Mouse (Mus musculus): ENCODE measurements around the gene Msgn1. TPM values are rescaled to one million over a fixed set of nuclear protein-coding genes. Genes with fewer than 3 reads are reported as not detected.

Gene Msgn1
- polyA plus RNA-seq, 1 experiment from 2014 or later, result not detected

GRCm38 (mm10) chr12:11196830-11197229 is 11.9 kb downstream of the Msgn1 start:
- Histone ChIP-seq H3K36me3 (ENCODE audit: control insufficient read depth, insufficient read depth, low read length) (no peaks in the 10 kb centered on the region), H3K9ac (ENCODE audit: low read length) (no peak overlapping the region), H3K9me3 (ENCODE audit: control insufficient read depth, low read length) (no peaks in the 10 kb centered on the region), H3K27me3 (ENCODE audit: control insufficient read depth, insufficient read depth, low read length) (no peaks in the 10 kb centered on the region), H3K4me3 (ENCODE audit: low read depth, low read length) (no peak overlapping the region), H3K27ac (replicated peaks; ENCODE audit: low read depth, low read length) (no peak overlapping the region), H3K4me1 (ENCODE audit: control insufficient read depth, insufficient read depth, low read length) (no peaks in the 10 kb centered on the region), H3K4me2 (ENCODE audit: low read depth, severe bottlenecking) (no peak overlapping the region)
- DNase-seq (ENCODE audit: low spot score), result no peak
- 0 out of 2 replicates have a peak, but pooled peaks have one; percentile 26 for ATAC-seq (ENCODE audit: insufficient number of reproducible peaks, low FRiP score, low TSS enrichment, low read depth)
- 39% methylated on average over 5 of the region's 5 CpGs for WGBS

DNA sequence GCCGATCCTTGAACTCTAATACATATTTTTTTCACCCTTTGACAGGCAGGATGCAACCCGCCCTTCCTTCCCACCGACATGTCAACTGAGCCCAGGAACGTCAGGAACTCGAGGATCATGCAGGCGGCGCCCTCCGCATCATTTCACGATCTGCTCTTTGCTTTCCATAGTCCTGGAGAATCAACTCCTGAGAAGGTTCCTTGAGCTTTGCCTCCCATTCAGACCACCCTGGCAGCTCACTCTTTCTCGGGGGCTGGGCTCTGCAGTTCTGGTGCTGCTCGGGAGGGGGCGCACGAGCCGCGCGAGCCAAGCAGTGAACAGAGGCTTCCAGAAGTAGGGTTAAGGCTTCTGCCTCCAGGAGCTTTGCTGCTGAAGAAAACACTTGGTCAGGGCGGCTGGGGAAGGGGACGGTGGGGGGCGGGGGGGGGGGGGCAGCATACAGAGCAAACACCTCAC is 12.6 kb downstream of the Msgn1 start:
- H3K9me3 ChIP-seq (ENCODE audit: control insufficient read depth, low read length), result no peaks in the 10 kb centered on the region
- H3K27me3 ChIP-seq (ENCODE audit: control insufficient read depth, insufficient read depth, low read length), result no peaks in the 10 kb centered on the region
- H3K9ac ChIP-seq (ENCODE audit: low read length), result no peak overlapping the region
- WGBS, result 11% methylated on average over 16 of the region's 19 CpGs
- H3K4me2 ChIP-seq (ENCODE audit: low read depth, severe bottlenecking), result 0 out of 2 replicates have a peak overlapping the region, but pooled peaks have one; percentile 18
- no peaks in the 10 kb centered on the region for H3K36me3 ChIP-seq (ENCODE audit: control insufficient read depth, insufficient read depth, low read length)
- peak; percentile 92 for DNase-seq (ENCODE audit: low spot score)
- no peaks in the 10 kb centered on the region for H3K4me1 ChIP-seq (ENCODE audit: control insufficient read depth, insufficient read depth, low read length)
- H3K27ac ChIP-seq (replicated peaks; ENCODE audit: low read depth, low read length), result no peak overlapping the region
- no peak overlapping the region for H3K4me3 ChIP-seq (ENCODE audit: low read depth, low read length)
- ATAC-seq (ENCODE audit: insufficient number of reproducible peaks, low FRiP score, low TSS enrichment, low read depth), result peak; percentile 72

- Histone ChIP-seq H3K4me2 (ENCODE audit: low read depth, severe bottlenecking) (no peak overlapping the region), H3K27ac (replicated peaks; ENCODE audit: low read depth, low read length) (no peak overlapping the region), H3K36me3 (ENCODE audit: control insufficient read depth, insufficient read depth, low read length) (no peaks in the 10 kb centered on the region), H3K4me3 (ENCODE audit: low read depth, low read length) (no peak overlapping the region), H3K4me1 (ENCODE audit: control insufficient read depth, insufficient read depth, low read length) (no peaks in the 10 kb centered on the region), H3K9me3 (ENCODE audit: control insufficient read depth, low read length) (no peaks in the 10 kb centered on the region), H3K9ac (ENCODE audit: low read length) (no peak overlapping the region), H3K27me3 (ENCODE audit: control insufficient read depth, insufficient read depth, low read length) (no peaks in the 10 kb centered on the region)
- ATAC-seq (ENCODE audit: insufficient number of reproducible peaks, low FRiP score, low TSS enrichment, low read depth), result no peak
- no peak for DNase-seq (ENCODE audit: low spot score)
- 83% methylated on average over 1 of the region's 1 CpGs for whole genome bisulfite sequencing
Observed at GRCm38 (mm10) chr12:11195031-11195430, 13.7 kb downstream of the Msgn1 start.

- no peak overlapping the region for H3K4me3 ChIP-seq (ENCODE audit: low read depth, low read length)
- no peak overlapping the region for H3K27ac ChIP-seq (replicated peaks; ENCODE audit: low read depth, low read length)
- no peaks in the 10 kb centered on the region for H3K36me3 ChIP-seq (ENCODE audit: control insufficient read depth, insufficient read depth, low read length)
- no peaks in the 10 kb centered on the region for H3K9me3 ChIP-seq (ENCODE audit: control insufficient read depth, low read length)
- H3K4me1 ChIP-seq (ENCODE audit: control insufficient read depth, insufficient read depth, low read length), result no peaks in the 10 kb centered on the region
- H3K27me3 ChIP-seq (ENCODE audit: control insufficient read depth, insufficient read depth, low read length), result no peaks in the 10 kb centered on the region
- no peak overlapping the region for H3K4me2 ChIP-seq (ENCODE audit: low read depth, severe bottlenecking)
- DNase-seq (ENCODE audit: low spot score) (peak; percentile 96), ATAC-seq (ENCODE audit: insufficient number of reproducible peaks, low FRiP score, low TSS enrichment, low read depth) (peak; percentile 75)
- WGBS, result 27% methylated on average over 11 of the region's 11 CpGs
- H3K9ac ChIP-seq (ENCODE audit: low read length), result no peak overlapping the region
Observed at GRCm38 (mm10) chr12:11178486-11179154, 30.2 kb downstream of the Msgn1 start.

GRCm38 (mm10) chr12:11177408-11178394 is 31.1 kb downstream of the Msgn1 start:
- DNase-seq (ENCODE audit: low spot score) (no peak), ATAC-seq (ENCODE audit: insufficient number of reproducible peaks, low FRiP score, low TSS enrichment, low read depth) (no peak)
- no peaks in the 10 kb centered on the region for H3K27me3 ChIP-seq (ENCODE audit: control insufficient read depth, insufficient read depth, low read length)
- 29% methylated on average over 5 of the region's 5 CpGs for WGBS
- no peak overlapping the region for H3K27ac ChIP-seq (replicated peaks; ENCODE audit: low read depth, low read length)
- H3K36me3 ChIP-seq (ENCODE audit: control insufficient read depth, insufficient read depth, low read length), result no peaks in the 10 kb centered on the region
- no peaks in the 10 kb centered on the region for H3K9me3 ChIP-seq (ENCODE audit: control insufficient read depth, low read length)
- H3K4me1 ChIP-seq (ENCODE audit: control insufficient read depth, insufficient read depth, low read length), result no peaks in the 10 kb centered on the region
- H3K4me2 ChIP-seq (ENCODE audit: low read depth, severe bottlenecking), result no peak overlapping the region
- no peak overlapping the region for H3K9ac ChIP-seq (ENCODE audit: low read length)
- H3K4me3 ChIP-seq (ENCODE audit: low read depth, low read length), result no peak overlapping the region

- H3K27ac ChIP-seq (replicated peaks; ENCODE audit: low read depth, low read length), result no peak overlapping the region
- H3K4me1 ChIP-seq (ENCODE audit: control insufficient read depth, insufficient read depth, low read length), result no peaks in the 10 kb centered on the region
- no peaks in the 10 kb centered on the region for H3K27me3 ChIP-seq (ENCODE audit: control insufficient read depth, insufficient read depth, low read length)
- H3K9ac ChIP-seq (ENCODE audit: low read length), result no peak overlapping the region
- H3K4me2 ChIP-seq (ENCODE audit: low read depth, severe bottlenecking), result no peak overlapping the region
- ATAC-seq (ENCODE audit: insufficient number of reproducible peaks, low FRiP score, low TSS enrichment, low read depth) (no peak), DNase-seq (ENCODE audit: low spot score) (no peak)
- H3K36me3 ChIP-seq (ENCODE audit: control insufficient read depth, insufficient read depth, low read length), result no peaks in the 10 kb centered on the region
- no peaks in the 10 kb centered on the region for H3K9me3 ChIP-seq (ENCODE audit: control insufficient read depth, low read length)
- 86% methylated on average over 3 of the region's 3 CpGs for WGBS
- no peak overlapping the region for H3K4me3 ChIP-seq (ENCODE audit: low read depth, low read length)
Observed at GRCm38 (mm10) chr12:11158670-11159069, 50.1 kb downstream of the Msgn1 start.

Other genes with a start within 250 kb of the Msgn1 start
- 0.26 and 0.41 TPM in 2 replicates for gene Kcns3, start 57.9 kb downstream of the Msgn1 start, polyA plus RNA-seq (2014; fragmentation: Nextera tagmentation; extraction: Ambion mirVana)
- gene Gen1, start 56.8 kb upstream of the Msgn1 start, polyA plus RNA-seq (2014; fragmentation: Nextera tagmentation; extraction: Ambion mirVana), result 14.9 and 19.3 TPM in 2 replicates
- gene Smc6, start 56.9 kb upstream of the Msgn1 start, polyA plus RNA-seq (2014; fragmentation: Nextera tagmentation; extraction: Ambion mirVana), result 138 and 143 TPM in 2 replicates
- 0.28 and 0.67 TPM in 2 replicates for gene Vsnl1, start 227.6 kb upstream of the Msgn1 start, polyA plus RNA-seq (2014; fragmentation: Nextera tagmentation; extraction: Ambion mirVana)
- 0.09 and 0.28 TPM in 2 replicates for gene Rad51ap2, start 247.1 kb upstream of the Msgn1 start, polyA plus RNA-seq (2014; fragmentation: Nextera tagmentation; extraction: Ambion mirVana)